Mouse (Mus musculus): ENCODE data around the gene Gm21719.
"Not testable (repeated sequence)": the region's sequence is repeated elsewhere in the genome, so short reads cannot be mapped to it uniquely, and the experiment has no call there.

Gene Gm21719

GRCm38 (mm10) chrY:6682772-6683171, at the start of gene Gm21719:
TSS of gene Gm21719 (minus strand) at chrY:6682872.
- DNase-seq = not testable (repeated sequence)

All from cerebellum, adult 11-12 months (tissue).